Mouse (Mus musculus) embryonic facial prominence, embryonic 14.5 days (tissue): ENCODE measurements around the gene Socs5. TPM values are rescaled to one million over a fixed set of nuclear protein-coding genes. Genes with fewer than 3 reads are reported as not detected.

ENCODE experiments used
- ATAC-seq: fragments of 200-750 bp; cut with Nextera tagmentation; 2 replicates; pipeline ENCODE4 v1.8.0; 2017; ENCODE audit warnings: low read depth, moderate number of reproducible peaks, moderate TSS enrichment
- DNase-seq: peaks from one replicate; pipeline ENCODE4 v3.0.0-alpha.2; 2015; ENCODE audit warnings: low spot score
- H3K27ac ChIP-seq: fragments of 300-500 bp; sonication (generic); replicated peaks from 2 replicates; pipeline ENCODE4 v1.5.1; 2014; ENCODE audit warnings: low read depth, mild to moderate bottlenecking, low read length, moderate library complexity
- H3K27me3 ChIP-seq: fragments of 300-500 bp; sonication (generic); replicated peaks from 2 replicates; pipeline ENCODE4 v1.6.1; 2014; ENCODE audit warnings: low read length; ENCODE audit not compliant: control insufficient read depth, insufficient read depth
- H3K36me3 ChIP-seq: fragments of 300-500 bp; sonication (generic); 2 replicates; pipeline ENCODE4 v1.6.1; 2014; ENCODE audit warnings: low read length, mixed read lengths; ENCODE audit not compliant: control insufficient read depth, insufficient read depth
- H3K4me1 ChIP-seq: fragments of 300-500 bp; sonication (generic); 2 replicates; pipeline ENCODE4 v1.6.1; 2014; ENCODE audit warnings: antibody characterized with exemption, low read length; ENCODE audit not compliant: control insufficient read depth, insufficient read depth
- H3K4me2 ChIP-seq: fragments of 300-500 bp; sonication (generic); 2 replicates; pipeline ENCODE4 v1.6.1; 2014; ENCODE audit warnings: low read depth, mild to moderate bottlenecking, low read length, moderate library complexity, mixed read lengths
- H3K4me3 ChIP-seq: fragments of 300-500 bp; sonication (generic); 2 replicates; pipeline ENCODE4 v1.5.1; 2014; ENCODE audit warnings: low read depth, mild to moderate bottlenecking, low read length
- H3K9ac ChIP-seq: fragments of 300-500 bp; sonication (generic); 2 replicates; pipeline ENCODE4 v1.6.1; 2014; ENCODE audit warnings: low read depth, mild to moderate bottlenecking, low read length, moderate library complexity, mixed read lengths
- H3K9me3 ChIP-seq: fragments of 300-500 bp; sonication (generic); 2 replicates; pipeline ENCODE4 v1.6.1; 2016; ENCODE audit warnings: low read length; ENCODE audit not compliant: control insufficient read depth
- WGBS: fragments of 180-500 bp; shearing (Covaris S2); extraction: QIAGEN DNeasy Blood & Tissue Kit; methylation state at CpG from one replicate; pipeline ENCODE4 v1.1.7; 2014; 5-methylcytosine and 5-hydroxymethylcytosine counted together
- polyA plus RNA-seq: library from polyadenylated mRNA; unstranded; fragments of >200 nt; fragmentation: Nextera tagmentation; extraction: Ambion mirVana; gene quantifications from 2 replicates; pipeline ENCODE4 v1.2.1, GENCODE M21; 2014

The Socs5 gene
- polyA plus RNA-seq, 1 experiment from 2014 or later = 24.1 TPM

GRCm38 (mm10) chr17:87164312-87164922 is 56.9 kb downstream of the Socs5 start:
- Histone ChIP-seq H3K36me3 (no peaks in the 10 kb centered on the region), H3K4me2 (no peak overlapping the region), H3K9me3 (no peaks in the 10 kb centered on the region), H3K9ac (no peak overlapping the region), H3K27ac (peak overlapping the region; percentile 74), H3K4me1 (peaks cover 4% of the 10 kb centered on the region; the same call in 1 of the 2 replicates), H3K4me3 (no peak overlapping the region), H3K27me3 (no peaks in the 10 kb centered on the region)
- WGBS = 45% methylated on average over 7 of the region's 7 CpGs
- ATAC-seq = peak; percentile 91
- peak; percentile 89 for DNase-seq

DNA sequence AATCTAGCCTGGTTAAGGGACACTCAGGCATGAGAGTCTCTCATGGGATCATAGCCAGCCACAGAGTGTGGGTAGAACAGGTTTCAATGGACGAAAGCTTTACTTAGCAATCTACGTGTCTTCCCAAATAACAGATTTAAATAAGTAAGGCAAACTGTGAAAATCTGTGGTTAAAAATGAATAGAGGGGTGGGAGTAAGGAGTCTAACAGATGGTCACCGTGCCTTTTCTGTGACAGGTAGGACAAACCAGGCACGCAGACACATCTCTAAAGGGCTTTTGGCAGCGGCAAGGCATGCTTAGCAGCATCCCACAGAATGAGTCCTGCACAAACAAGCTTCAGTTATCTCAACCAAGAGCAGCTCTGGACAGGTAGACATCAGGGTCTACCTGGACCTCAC is 59.9 kb downstream of the Socs5 start:
- no peak overlapping the region for H3K4me2 ChIP-seq
- H3K9ac ChIP-seq = no peak overlapping the region
- no peaks in the 10 kb centered on the region for H3K36me3 ChIP-seq
- no peaks in the 10 kb centered on the region for H3K27me3 ChIP-seq
- DNase-seq = no peak
- no peak overlapping the region for H3K27ac ChIP-seq
- H3K4me3 ChIP-seq = no peak overlapping the region
- no peaks in the 10 kb centered on the region for H3K9me3 ChIP-seq
- 90% methylated on average over 5 of the region's 5 CpGs for WGBS
- ATAC-seq = no peak
- peaks cover 4% of the 10 kb centered on the region; the same call in 1 of the 2 replicates for H3K4me1 ChIP-seq

GRCm38 (mm10) chr17:87169076-87169475 is 61.6 kb downstream of the Socs5 start:
- no peak for DNase-seq
- no peak overlapping the region for H3K4me2 ChIP-seq
- no peaks in the 10 kb centered on the region for H3K36me3 ChIP-seq
- H3K27ac ChIP-seq = no peak overlapping the region
- H3K9ac ChIP-seq = no peak overlapping the region
- peaks cover 10% of the 10 kb centered on the region for H3K9me3 ChIP-seq
- no peaks in the 10 kb centered on the region for H3K27me3 ChIP-seq
- H3K4me1 ChIP-seq = peaks cover 7% of the 10 kb centered on the region
- 64% methylated on average over 3 of the region's 3 CpGs for WGBS
- no peak overlapping the region for H3K4me3 ChIP-seq
- ATAC-seq = no peak

GRCm38 (mm10) chr17:87170364-87170763 is 62.9 kb downstream of the Socs5 start:
- no peak overlapping the region for H3K4me2 ChIP-seq
- H3K9me3 ChIP-seq = peaks cover 10% of the 10 kb centered on the region
- H3K4me3 ChIP-seq = no peak overlapping the region
- 39% methylated on average over 5 of the region's 5 CpGs for WGBS
- H3K9ac ChIP-seq = no peak overlapping the region
- ATAC-seq (no peak), DNase-seq (no peak)
- H3K27me3 ChIP-seq = no peaks in the 10 kb centered on the region
- H3K27ac ChIP-seq = no peak overlapping the region
- H3K4me1 ChIP-seq = peaks cover 9% of the 10 kb centered on the region
- no peaks in the 10 kb centered on the region for H3K36me3 ChIP-seq

GRCm38 (mm10) chr17:87172031-87172430 is 64.6 kb downstream of the Socs5 start:
- WGBS = 59% methylated on average over 3 of the region's 3 CpGs
- Histone ChIP-seq H3K4me2 (no peak overlapping the region), H3K4me1 (peaks cover 14% of the 10 kb centered on the region), H3K9me3 (peaks cover 10% of the 10 kb centered on the region), H3K27me3 (no peaks in the 10 kb centered on the region), H3K27ac (no peak overlapping the region), H3K36me3 (no peaks in the 10 kb centered on the region), H3K4me3 (no peak overlapping the region), H3K9ac (no peak overlapping the region)
- ATAC-seq (no peak), DNase-seq (no peak)

- no peak for ATAC-seq
- Histone ChIP-seq H3K27me3 (no peaks in the 10 kb centered on the region), H3K27ac (no peak overlapping the region), H3K4me1 (peaks cover 21% of the 10 kb centered on the region), H3K9me3 (peaks cover 10% of the 10 kb centered on the region), H3K4me3 (no peak overlapping the region), H3K36me3 (no peaks in the 10 kb centered on the region), H3K4me2 (no peak overlapping the region), H3K9ac (no peak overlapping the region)
- no peak for DNase-seq
- 45% methylated on average over 2 of the region's 2 CpGs for WGBS
These were observed 66.5 kb downstream of the Socs5 start for GRCm38 (mm10) chr17:87173966-87174365.

GRCm38 (mm10) chr17:87174651-87175331 is 67.3 kb downstream of the Socs5 start:
- H3K9ac ChIP-seq = no peak overlapping the region
- ATAC-seq (no peak), DNase-seq (peak; percentile 71)
- peaks cover 26% of the 10 kb centered on the region for H3K4me1 ChIP-seq
- H3K27ac ChIP-seq = 0 out of 2 replicates have a peak overlapping the region, but pooled peaks have one; percentile 13
- peaks cover 10% of the 10 kb centered on the region for H3K9me3 ChIP-seq
- 77% methylated on average over 9 of the region's 9 CpGs for WGBS
- no peaks in the 10 kb centered on the region for H3K36me3 ChIP-seq
- no peaks in the 10 kb centered on the region for H3K27me3 ChIP-seq
- H3K4me2 ChIP-seq = no peak overlapping the region
- H3K4me3 ChIP-seq = no peak overlapping the region

DNA sequence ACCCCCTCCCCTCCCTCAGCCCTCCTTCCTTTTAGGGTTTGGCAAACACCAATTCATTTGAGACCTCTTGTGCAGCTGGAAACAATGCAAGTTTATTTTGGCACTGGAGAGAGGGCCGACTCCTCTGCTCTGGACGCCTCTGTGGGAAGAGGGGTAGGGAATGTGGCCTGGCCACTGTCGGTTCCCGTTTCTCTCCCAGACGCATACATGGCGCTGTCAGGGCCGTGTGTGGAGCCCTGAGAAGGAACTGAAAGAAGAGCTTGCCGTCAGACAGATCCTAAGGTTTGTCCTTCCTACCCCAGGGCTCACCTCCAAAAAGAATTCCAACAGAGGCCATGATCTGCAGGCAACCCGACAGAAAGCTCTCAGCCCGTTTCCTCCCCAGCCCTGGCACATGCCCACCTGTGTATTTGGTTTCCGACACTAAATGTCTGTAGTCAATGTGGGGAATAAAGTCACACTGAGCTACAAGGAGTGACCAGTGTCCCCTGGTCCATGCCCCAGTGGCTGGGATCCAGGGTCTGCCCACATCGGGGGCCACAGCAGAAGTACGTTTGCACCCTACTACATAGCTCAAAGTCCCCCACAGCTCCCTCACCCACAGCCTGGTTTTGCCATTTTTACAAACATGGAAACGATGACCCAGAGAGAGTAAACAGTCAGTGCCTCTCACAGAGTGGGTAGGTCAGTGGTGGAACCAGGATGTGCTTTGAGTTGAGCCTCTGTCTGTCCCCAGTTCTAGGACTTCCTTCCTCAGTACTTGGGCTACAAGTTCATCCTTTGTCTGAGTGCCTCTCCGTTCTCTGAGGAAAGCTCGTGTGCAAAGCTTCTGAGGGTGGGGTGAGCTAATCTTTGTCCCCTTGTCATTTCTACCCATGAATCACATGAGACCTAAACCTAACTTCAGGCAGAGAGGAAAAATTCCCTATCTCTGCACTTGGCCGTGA is 68.9 kb downstream of the Socs5 start:
- Histone ChIP-seq H3K4me1 (peaks cover 26% of the 10 kb centered on the region), H3K9ac (no peak overlapping the region), H3K4me2 (no peak overlapping the region), H3K9me3 (peaks cover 10% of the 10 kb centered on the region), H3K27me3 (no peaks in the 10 kb centered on the region), H3K36me3 (no peaks in the 10 kb centered on the region), H3K4me3 (no peak overlapping the region), H3K27ac (peak overlapping the region; percentile 18; the same call in 1 of the 2 replicates)
- DNase-seq = peak; percentile 74
- 56% methylated on average over 17 of the region's 17 CpGs for WGBS
- peak; percentile 19; the same call in 1 of the 2 replicates for ATAC-seq
